8 mouse cellular contexts compared by ENCODE assay signal in the genomic region with DNA sequence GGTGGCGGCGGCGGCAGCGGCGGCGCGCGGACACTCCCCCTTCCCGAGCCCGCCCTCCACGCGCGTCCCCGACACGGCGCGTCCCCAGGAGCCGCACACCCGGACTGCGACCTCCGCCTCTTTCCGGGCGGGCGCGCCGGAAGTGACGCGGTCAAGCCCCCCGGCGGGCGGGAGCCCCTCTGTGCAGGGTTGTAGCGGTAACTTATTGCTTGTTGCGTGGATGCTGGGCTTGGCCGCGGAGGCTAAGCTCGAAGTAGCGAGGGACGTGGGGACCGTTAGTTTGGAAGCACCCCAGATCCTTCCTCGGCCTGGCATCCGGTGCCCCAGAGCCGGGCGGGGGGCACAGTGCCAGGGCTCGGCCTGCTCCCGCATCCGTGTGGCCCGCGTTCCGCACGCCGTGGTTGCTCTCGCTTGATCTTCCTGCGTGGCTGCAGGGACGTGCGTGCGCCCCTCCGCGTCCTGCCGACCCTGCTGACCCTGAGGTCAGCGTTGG. TPM values are rescaled to one million over a fixed set of nuclear protein-coding genes. Genes with fewer than 3 reads are reported as not detected.
DNase-seq lines count a peak whose midpoint lies in the region; ATAC-seq and TF ChIP-seq lines count a peak whose summit lies in the region.

Prkacb (minus strand) TSS at position 90 of the 493 bp plus-strand sequence.

- WGBS in forebrain, embryonic 16.5 days = under 1% methylated on average over 45 of the region's 60 CpGs
- under 1% methylated on average over 52 of the region's 60 CpGs for WGBS in lung, embryonic 14.5 days
- WGBS in olfactory bulb, adult 2 months = under 1% methylated on average over 60 of the region's 60 CpGs
- under 1% methylated on average over 60 of the region's 60 CpGs for WGBS in thymus, adult 2 months

- ATAC-seq in forebrain, embryonic 16.5 days = peak; percentile 97
- peak; percentile 97 for ATAC-seq in lung, embryonic 14.5 days (ENCODE audit: insufficient read depth)

- H3K4me1 ChIP-seq in ES-E14 (ENCODE audit: control insufficient read depth in 2 of 2, insufficient read depth in 2 of 2, low read length in 2 of 2, poor library complexity in 1 of 2) = no peaks in the 10 kb centered on the region
- peaks cover 19% of the 10 kb centered on the region for H3K4me1 ChIP-seq in forebrain, embryonic 16.5 days (replicated peaks; ENCODE audit: control insufficient read depth, insufficient read depth, low read length)
- H3K4me1 ChIP-seq in lung, embryonic 14.5 days (ENCODE audit: insufficient read depth) = no peaks in the 10 kb centered on the region; the same call in 1 of the 2 replicates
- no peaks in the 10 kb centered on the region for H3K4me1 ChIP-seq in olfactory bulb, adult 2 months (ENCODE audit: control insufficient read depth, insufficient read depth, low read length)
- no peaks in the 10 kb centered on the region for H3K4me1 ChIP-seq in thymus, adult 2 months (replicated peaks; ENCODE audit: control insufficient read depth, insufficient read depth, low read length)

- peak within 1 kb of the TSS; percentile 94 for H3K9ac ChIP-seq in ES-E14 (ENCODE audit: insufficient read depth, low read depth, low read length, poor library complexity, severe bottlenecking)
- peak within 1 kb of the TSS; percentile 91 for H3K9ac ChIP-seq in forebrain, embryonic 16.5 days (replicated peaks; ENCODE audit: low read depth, low read length)
- peak within 1 kb of the TSS; percentile 95 for H3K9ac ChIP-seq in lung, embryonic 14.5 days

- no peaks in the 10 kb centered on the region; the same call in 1 of the 2 replicates for H3K36me3 ChIP-seq in ES-E14 (ENCODE audit: control insufficient read depth, insufficient read depth, low read length, poor library complexity, severe bottlenecking)
- H3K36me3 ChIP-seq in forebrain, embryonic 16.5 days (ENCODE audit: control insufficient read depth, insufficient read depth) = no peaks in the 10 kb centered on the region
- no peaks in the 10 kb centered on the region for H3K36me3 ChIP-seq in lung, embryonic 14.5 days (ENCODE audit: insufficient read depth)
- H3K36me3 ChIP-seq in thymus, adult 2 months (ENCODE audit: control insufficient read depth, insufficient read depth, low read length) = no peaks in the 10 kb centered on the region

- in situ Hi-C loops in ES-E14 (cut with MboI; ENCODE audit: low sequenced_read_pairs in 2 of 2, unreplicated experiment in 2 of 2) = no loop called here

- peak within 1 kb of the TSS; percentile 92 for H3K4me2 ChIP-seq in forebrain, embryonic 16.5 days (ENCODE audit: low read length)
- H3K4me2 ChIP-seq in lung, embryonic 14.5 days = peak within 1 kb of the TSS; percentile 83

- intact Hi-C loops in heart, postnatal 36 days (cut with DNase I) = loop anchor here (2.0 to 10.0 kb wide), 4 partner anchors 40 to 868 kb away; partner anchors contain the start of genes Rpf1 and Ttll7

- TF ChIP-seq POLR2A in olfactory bulb, adult 2 months (IDR thresholded peaks at IDR 0.05; ENCODE audit: insufficient read depth, low read depth, low read length) = peak; percentile 25; the same call in 1 of the 2 replicates
- TF ChIP-seq POLR2A in thymus, adult 2 months (IDR thresholded peaks at IDR 0.05; ENCODE audit: control insufficient read depth, extremely low read depth, insufficient read depth, low read length, poor library complexity) = 0 out of 2 replicates have a peak, but pooled peaks have one; percentile 34

- 0 out of 2 replicates have a peak, but pooled peaks cover 2% of the 10 kb centered on the region for H3K27me3 ChIP-seq in forebrain, embryonic 16.5 days (replicated peaks; ENCODE audit: control insufficient read depth, insufficient read depth, low read length)
- H3K27me3 ChIP-seq in lung, embryonic 14.5 days (ENCODE audit: insufficient read depth, low read length) = no peaks in the 10 kb centered on the region
- no peaks in the 10 kb centered on the region for H3K27me3 ChIP-seq in thymus, adult 2 months (ENCODE audit: control insufficient read depth, insufficient read depth, low read length)

- H3K4me3 ChIP-seq in ES-E14 (ENCODE audit: insufficient read depth in 1 of 2, low read depth in 1 of 2, low read length in 2 of 2, poor library complexity in 1 of 2, severe bottlenecking in 1 of 2) = peak within 1 kb of the TSS; percentile 96 to 98
- peak within 1 kb of the TSS; percentile 100 for H3K4me3 ChIP-seq in forebrain, embryonic 16.5 days (replicated peaks; ENCODE audit: low read length)
- peak within 1 kb of the TSS; percentile 91 for H3K4me3 ChIP-seq in layer of hippocampus, adult 2 months
- peak within 1 kb of the TSS; percentile 92 for H3K4me3 ChIP-seq in lung, embryonic 14.5 days (ENCODE audit: low read depth, low read length)
- peak within 1 kb of the TSS; percentile 65 for H3K4me3 ChIP-seq in olfactory bulb, adult 2 months (ENCODE audit: insufficient read depth, low read depth, low read length)
- H3K4me3 ChIP-seq in thymus, adult 2 months (ENCODE audit: control insufficient read depth, insufficient read depth, low read length) = peak within 1 kb of the TSS; percentile 72

- TF ChIP-seq CTCF in layer of hippocampus, adult 2 months (conservative IDR thresholded peaks at IDR 0.05) = no peak
- TF ChIP-seq CTCF in lung, embryonic 14.5 days (IDR thresholded peaks at IDR 0.05; ENCODE audit: low read depth) = no peak
- TF ChIP-seq CTCF in olfactory bulb, adult 2 months (IDR thresholded peaks at IDR 0.05; ENCODE audit: insufficient read depth, low read depth, low read length) = no peak
- no peak for TF ChIP-seq CTCF in thymus, adult 2 months (IDR thresholded peaks at IDR 0.05; ENCODE audit: borderline replicate concordance, control insufficient read depth, extremely low read depth, insufficient read depth, low read length, poor library complexity)

- H3K27ac ChIP-seq in ES-E14 (ENCODE audit: insufficient read depth, low read depth, low read length, poor library complexity, severe bottlenecking) = peak within 1 kb of the TSS; percentile 52; the same call in 1 of the 2 replicates
- peak within 1 kb of the TSS; percentile 89 for H3K27ac ChIP-seq in forebrain, embryonic 16.5 days (ENCODE audit: low read length)
- peak within 1 kb of the TSS; percentile 100 for H3K27ac ChIP-seq in layer of hippocampus, adult 2 months
- H3K27ac ChIP-seq in lung, embryonic 14.5 days (ENCODE audit: low read depth) = peak within 1 kb of the TSS; percentile 95
- H3K27ac ChIP-seq in olfactory bulb, adult 2 months (ENCODE audit: insufficient read depth, low read depth, low read length) = peak within 1 kb of the TSS; percentile 89
- H3K27ac ChIP-seq in thymus, adult 2 months (ENCODE audit: control insufficient read depth, insufficient read depth, low read length) = peak within 1 kb of the TSS; percentile 57

- DNase-seq in ES-E14 (ENCODE audit: low read depth, low spot score) = peak; percentile 65
- DNase-seq in cerebellum, adult 11-12 months = peak; percentile 93
- peak; percentile 94 to 97 for DNase-seq in heart, postnatal 36 days
- DNase-seq in layer of hippocampus, adult 2 months (ENCODE audit: low spot score in 2 of 2) = peak; percentile 85 to 91
- peak; percentile 95 for DNase-seq in lung, embryonic 14.5 days
- peak; percentile 91 for DNase-seq in thymus, adult 2 months

- no peaks in the 10 kb centered on the region for H3K9me3 ChIP-seq in ES-E14 (ENCODE audit: control insufficient read depth, insufficient read depth, low read depth, low read length)
- H3K9me3 ChIP-seq in forebrain, embryonic 16.5 days (ENCODE audit: control insufficient read depth, low read length) = no peaks in the 10 kb centered on the region
- no peaks in the 10 kb centered on the region for H3K9me3 ChIP-seq in lung, embryonic 14.5 days (ENCODE audit: low read depth, low read length)

TF ChIP-seq in ES-E14, 5 proteins besides CTCF, POLR2A, EP300 and RAD21:
- TF ChIP-seq HCFC1 (IDR thresholded peaks at IDR 0.05; ENCODE audit: borderline replicate concordance, insufficient read depth, low read length) = peak; percentile 78
- no peak for TF ChIP-seq ZC3H11A (IDR thresholded peaks at IDR 0.05; ENCODE audit: borderline replicate concordance, low read depth, low read length)

RNA-seq across cellular contexts. Expression of gene Prkacb, which starts in this region (rescaled TPM):
- total RNA-seq in ES-E14 (2012; rRNA removed) = 19.1 and 19.7 TPM in 2 replicates
- 190 and 195 TPM in 2 replicates for polyA plus RNA-seq in forebrain, embryonic 16.5 days (2015; fragmentation: Nextera tagmentation; extraction: Ambion mirVana)
- 10 to 100 TPM; 60.6 to 62.4 TPM for total RNA-seq in heart, postnatal 36 days (2021)
- 100 to 1,000 TPM; 244 to 252 TPM for total RNA-seq in layer of hippocampus, adult 2 months (2021)
- polyA plus RNA-seq in lung, embryonic 14.5 days (2014; fragmentation: Nextera tagmentation; extraction: Ambion mirVana) = 69.6 and 74.8 TPM in 2 replicates
- 239 and 324 TPM in 2 replicates for polyA plus RNA-seq in olfactory bulb, adult 2 months (2012; ENCODE audit: insufficient read depth, insufficient read length, low replicate concordance, missing spikeins)
- polyA plus RNA-seq in thymus, adult 2 months (2012; rRNA removed) = 46.1 and 47.2 TPM in 2 replicates

Comparison
In these comparisons a context has a peak if more than half of its experiments do, and no peak if none do; other contexts are left out.
1. Peak in every context shown above with its lines: DNase-seq, ATAC-seq, H3K4me3 ChIP-seq and H3K27ac ChIP-seq.